Mouse (Mus musculus) testis, postnatal 14 days (tissue): ENCODE measurements around the gene Psmb3.

Source experiments
- DNase-seq: peaks from one replicate; pipeline ENCODE4 v3.0.0; 2021; ENCODE audit warnings: low spot score

The Psmb3 gene

DNA sequence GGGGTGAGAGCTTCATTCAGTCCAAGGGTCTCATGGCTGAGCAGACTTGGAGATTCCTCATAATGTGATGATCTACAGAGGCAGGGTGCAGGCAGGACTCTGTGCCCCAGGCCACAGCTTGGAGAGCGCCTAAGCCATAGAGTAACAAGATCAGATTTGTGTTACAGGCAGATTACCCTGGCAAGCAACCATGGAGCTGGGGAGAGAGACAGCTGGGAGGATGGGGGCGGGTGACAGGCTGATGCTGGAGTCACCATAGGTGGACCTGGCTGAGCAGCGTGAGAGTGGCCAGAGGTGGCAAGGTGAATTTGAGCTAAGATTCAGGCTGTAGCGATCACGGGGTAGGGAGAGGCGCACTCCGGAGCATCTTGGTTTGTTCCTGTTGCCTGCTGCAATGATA is 35.0 kb upstream of the Psmb3 start:
- DNase-seq: no peak

GRCm38 (mm10) chr11:97669268-97669667 is 33.9 kb upstream of the Psmb3 start:
- peak; percentile 83 for DNase-seq

DNA sequence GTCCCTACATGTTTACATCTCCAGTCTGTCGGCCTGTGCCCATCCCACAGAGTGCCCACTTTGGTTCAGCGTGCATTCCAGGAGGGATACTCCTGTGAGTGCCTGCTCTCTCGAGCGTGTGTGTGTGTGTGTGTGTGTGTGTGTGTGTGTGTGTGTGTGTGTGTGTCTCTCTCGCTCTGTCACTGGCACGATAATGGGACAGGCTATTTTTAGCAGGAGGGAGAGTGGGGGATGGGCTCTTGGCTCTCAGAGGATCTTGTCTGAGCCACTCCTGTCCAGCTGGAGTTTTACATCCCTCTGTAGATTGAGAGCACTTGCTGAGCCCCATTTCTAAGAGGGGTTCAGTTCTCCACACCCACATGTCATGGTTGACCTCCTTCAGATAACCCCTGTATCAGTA is 33.4 kb upstream of the Psmb3 start:
- peak; percentile 67 for DNase-seq

- no peak for DNase-seq
These were observed 32.7 kb upstream of the Psmb3 start for GRCm38 (mm10) chr11:97670234-97671176.

DNA sequence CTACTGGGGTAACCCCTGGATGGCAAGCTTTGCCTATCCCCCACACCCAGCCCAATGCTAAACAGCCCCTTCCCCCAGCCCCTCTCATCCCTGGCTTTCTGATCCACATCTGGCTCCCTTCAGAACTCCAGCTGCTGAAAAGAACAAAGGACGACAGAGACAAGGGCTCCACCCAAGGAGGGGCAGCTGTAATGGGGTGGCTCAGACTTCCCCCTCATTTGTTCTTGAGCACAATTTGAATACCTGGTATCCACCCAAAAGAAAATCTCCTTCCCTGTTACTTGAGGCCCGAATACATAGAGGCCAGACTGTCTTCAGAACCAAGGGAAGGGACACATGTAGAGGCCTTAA is 32.0 kb upstream of the Psmb3 start:
- DNase-seq: no peak

GRCm38 (mm10) chr11:97673148-97673547 is 30.1 kb upstream of the Psmb3 start:
- DNase-seq: no peak

GRCm38 (mm10) chr11:97676050-97676754 is 27.0 kb upstream of the Psmb3 start:
- DNase-seq: no peak

DNA sequence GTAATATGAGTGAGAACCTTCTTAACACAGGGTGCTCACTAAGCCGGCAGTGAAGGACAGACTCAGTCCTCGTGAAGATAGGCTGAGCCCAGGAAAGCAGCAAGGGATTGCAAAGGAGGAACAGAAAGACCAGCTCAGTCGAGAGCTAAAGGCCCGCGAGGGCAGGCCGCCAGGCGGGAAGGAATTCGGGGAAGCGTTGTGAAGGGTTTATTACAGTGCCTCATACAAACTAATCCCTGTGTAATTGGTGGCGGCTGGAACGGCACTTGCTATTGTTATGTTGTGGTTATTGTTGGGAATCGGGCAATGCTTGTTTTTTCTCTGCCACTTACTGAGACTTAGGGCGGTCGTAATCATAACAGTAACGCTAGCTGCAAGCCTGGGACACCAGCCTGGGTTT is 25.8 kb upstream of the Psmb3 start:
- no peak for DNase-seq

DNA sequence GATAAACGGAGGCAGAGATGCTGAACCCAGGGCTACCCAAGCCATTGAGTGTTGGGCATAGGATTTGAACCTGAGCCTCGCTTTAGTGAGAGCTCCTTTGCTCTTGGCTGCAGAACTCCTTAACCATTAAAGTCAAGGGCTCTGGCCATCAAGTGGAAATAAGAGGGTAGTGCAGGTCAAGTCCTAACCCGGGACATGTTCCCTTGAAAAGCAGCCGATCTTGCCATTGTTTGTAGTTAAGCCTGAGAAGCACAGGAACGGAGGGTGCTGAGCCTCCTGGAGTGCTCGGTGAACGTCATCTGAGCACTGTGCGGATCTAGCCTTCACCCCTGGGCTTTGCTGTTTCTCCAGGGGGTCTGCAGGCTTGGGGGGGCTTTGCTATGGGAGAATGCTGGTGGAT is 25.4 kb upstream of the Psmb3 start:
- DNase-seq: no peak

DNA sequence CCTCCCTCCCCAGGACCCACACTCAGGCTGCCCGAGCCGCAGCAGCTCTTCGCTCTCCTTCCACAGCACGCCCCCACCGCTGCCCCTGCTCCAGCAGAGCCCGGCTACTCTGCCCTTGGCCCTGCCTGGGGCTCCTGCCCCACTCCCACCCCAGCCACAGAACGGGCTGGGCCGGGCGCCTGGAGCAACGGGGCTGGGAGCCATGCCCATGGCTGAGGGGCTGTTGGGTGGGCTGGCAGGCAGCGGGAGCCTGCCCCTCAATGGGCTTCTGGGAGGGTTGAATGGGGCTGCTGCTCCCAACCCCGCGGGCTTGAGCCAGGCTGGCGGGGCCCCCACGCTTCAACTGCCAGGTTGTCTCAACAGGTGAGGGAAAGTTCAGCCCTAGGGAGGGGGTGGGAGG is 24.9 kb upstream of the Psmb3 start:
- no peak for DNase-seq

DNA sequence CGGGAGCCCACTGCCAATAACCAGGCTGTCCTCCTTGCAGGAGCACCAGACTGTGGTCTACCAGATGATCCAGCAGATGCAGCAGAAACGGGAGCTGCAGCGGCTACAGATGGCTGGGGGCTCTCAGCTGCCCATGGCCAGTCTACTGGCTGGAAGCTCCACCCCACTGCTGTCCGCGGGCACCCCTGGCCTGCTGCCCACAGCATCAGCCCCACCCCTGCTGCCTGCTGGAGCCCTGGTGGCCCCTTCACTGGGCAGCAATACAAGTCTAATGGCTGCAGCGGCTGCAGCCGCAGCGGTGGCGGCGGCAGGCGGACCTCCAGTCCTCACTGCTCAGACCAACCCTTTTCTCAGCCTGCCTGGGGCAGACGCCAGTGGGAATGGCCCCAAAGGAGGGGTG is 22.8 kb upstream of the Psmb3 start:
- DNase-seq: no peak

GRCm38 (mm10) chr11:97682504-97683055 is 20.6 kb upstream of the Psmb3 start:
- DNase-seq: no peak

GRCm38 (mm10) chr11:97684063-97684680 is 19.0 kb upstream of the Psmb3 start:
- DNase-seq: no peak

DNA sequence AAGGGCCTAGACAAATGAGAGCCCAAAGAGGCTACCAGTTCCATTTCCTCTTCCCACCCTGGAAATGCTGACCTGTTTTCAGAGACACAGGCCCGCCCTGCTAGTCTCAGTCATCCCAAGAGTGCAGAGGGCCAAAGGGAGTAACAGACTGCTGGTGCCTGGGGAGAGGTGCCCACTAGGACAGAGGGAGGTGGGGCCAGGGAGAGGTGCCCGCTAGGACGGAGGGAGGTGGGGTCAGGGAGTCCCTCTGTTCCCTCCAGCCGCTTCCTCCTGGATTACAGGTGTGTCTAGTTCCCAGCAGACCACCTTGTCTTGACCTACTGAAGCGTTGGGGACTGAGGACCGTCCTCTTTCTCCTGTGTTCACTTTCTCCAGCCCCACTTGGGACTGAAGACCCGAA is 18.4 kb upstream of the Psmb3 start:
- no peak for DNase-seq

GRCm38 (mm10) chr11:97685613-97686321 is 17.4 kb upstream of the Psmb3 start, which contains the start of gene Cisd3:
TSS of gene Cisd3 (plus strand) at chr11:97685826.
- peak; percentile 88 for DNase-seq

DNA sequence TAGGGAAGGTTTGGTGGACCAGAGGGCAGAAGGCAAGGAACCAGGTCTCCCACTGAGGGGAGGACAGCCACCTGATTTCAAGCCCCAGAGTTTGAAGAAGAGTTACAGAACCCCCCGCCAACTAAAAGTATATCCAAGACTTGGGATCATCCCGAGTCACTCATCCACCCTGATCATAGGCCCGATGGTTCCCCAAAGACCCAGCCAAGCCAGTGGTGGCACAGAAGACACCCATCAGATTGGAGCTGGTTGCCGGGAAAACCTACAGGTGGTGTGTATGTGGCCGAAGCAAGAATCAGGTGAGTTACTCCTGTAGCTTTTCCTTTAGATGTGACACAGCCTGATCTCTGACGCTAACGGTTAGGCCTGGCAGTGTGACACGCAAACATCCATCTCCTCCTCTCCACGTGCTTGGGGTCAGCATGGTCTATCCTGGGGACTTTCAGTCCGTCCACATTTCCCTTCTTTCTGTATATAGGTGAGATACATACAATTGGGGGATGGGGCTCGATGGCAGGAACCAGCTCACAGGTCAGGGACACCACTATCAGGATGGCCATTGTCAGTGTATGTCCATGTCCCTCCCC is 16.8 kb upstream of the Psmb3 start:
- no peak for DNase-seq

GRCm38 (mm10) chr11:97687061-97687460 is 16.1 kb upstream of the Psmb3 start:
- DNase-seq: no peak

DNA sequence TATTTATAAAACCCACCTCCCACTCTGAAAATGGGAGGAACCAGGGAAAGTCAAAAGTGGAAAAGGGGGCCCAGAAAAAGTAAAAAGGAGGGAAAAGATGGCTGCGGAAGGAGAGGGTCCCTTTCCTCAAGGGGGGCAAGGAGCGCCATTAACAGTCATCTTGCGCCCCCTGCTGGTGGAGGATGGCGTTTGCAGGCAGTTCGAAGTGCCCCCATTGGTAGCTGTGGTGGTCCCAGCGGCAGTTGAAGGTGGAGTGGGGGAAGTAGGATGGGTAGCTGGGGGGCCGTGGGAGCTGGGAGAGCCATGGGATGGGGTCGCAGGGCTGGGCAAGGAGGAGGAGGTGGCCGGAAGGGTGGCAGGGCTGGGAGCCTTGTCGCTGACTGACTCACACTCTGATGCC is 13.3 kb upstream of the Psmb3 start:
- DNase-seq: no peak

GRCm38 (mm10) chr11:97694435-97694834 is 8.8 kb upstream of the Psmb3 start:
- no peak for DNase-seq

- DNase-seq: no peak
These were observed 8.1 kb upstream of the Psmb3 start for GRCm38 (mm10) chr11:97694921-97695711.
